Mouse (Mus musculus) heart, postnatal 25 days (tissue): ENCODE results near the gene Vmn2r60. TPM values are rescaled to one million over a fixed set of nuclear protein-coding genes. Genes with fewer than 3 reads are reported as not detected.
"Not testable (repeated sequence)": the region's sequence is repeated elsewhere in the genome, so short reads cannot be mapped to it uniquely, and the experiment has no call there.

Experiments
- DNase-seq: peaks from one replicate; pipeline ENCODE4 v3.0.0; 2022; ENCODE audit warnings: low spot score
- intact Hi-C: fragments of 180-260 bp; cut with DNase I; formaldehyde crosslinking; loops from one replicate; pipeline ENCODE4 v1.15.1; 2025
- total RNA-seq, 2 experiments: library from RNA; stranded (reverse); gene quantifications; 2 replicates each; pipeline ENCODE4 v1.2.3; 2021

Vmn2r60 gene
- total RNA-seq = not detected

- intact Hi-C loops = no loop called here
- no peak for DNase-seq
Measured at GRCm38 (mm10) chr7:42107470-42107869, at the start of gene Vmn2r60. Gene Vmn2r60 (plus strand): TSS chr7:42107770.

GRCm38 (mm10) chr7:42058923-42059322 lies 48.6 kb upstream of the Vmn2r60 start, which contains the start of gene Vmn2r59:
Gene Vmn2r59 (minus strand): TSS chr7:42059023.
- DNase-seq = no peak
- intact Hi-C loops = no loop called here

GRCm38 (mm10) chr7:42107061-42107460 lies 509 bp upstream of the Vmn2r60 start:
- intact Hi-C loops, DNase-seq: not testable (repeated sequence)

Other genes with a start within 250 kb of the Vmn2r60 start
- gene Vmn2r58, start 235.1 kb upstream of the Vmn2r60 start, total RNA-seq = not detected
- gene Vmn2r59, start 48.7 kb upstream of the Vmn2r60 start, total RNA-seq = not detected
- not detected for gene Vmn2r61, start 152.3 kb downstream of the Vmn2r60 start, total RNA-seq